Comparison of ENCODE assay signal across 8 mouse cellular contexts in genomic region chrX:7573176-7574086, GRCm38 (mm10). TPM values are rescaled to one million over a fixed set of nuclear protein-coding genes. Genes with fewer than 3 reads are reported as not detected.
A peak's percentile ranks its signal among the peaks of the same experiment; 100 is the strongest.
DNase-seq lines count a peak whose midpoint lies in the region; ATAC-seq and TF ChIP-seq lines count a peak whose summit lies in the region.

Gene Foxp3 (plus strand): TSS chrX:7573644.

- no peaks in the 10 kb centered on the region for H3K9me3 ChIP-seq in MEL (replicated peaks; ENCODE audit: insufficient read depth, low read length)
- peaks cover 13% of the 10 kb centered on the region; the same call in 1 of the 2 replicates for H3K9me3 ChIP-seq in embryonic facial prominence, embryonic 10.5 days
- no peaks in the 10 kb centered on the region for H3K9me3 ChIP-seq in heart, embryonic 10.5 days
- H3K9me3 ChIP-seq in liver, postnatal 0 days (ENCODE audit: low read length), result no peaks in the 10 kb centered on the region

- TF ChIP-seq CTCF in MEL (IDR thresholded peaks at IDR 0.05 in 2 of 3, conservative IDR thresholded peaks at IDR 0.05 in 1 of 3; ENCODE audit: control insufficient read depth in 1 of 3, insufficient read depth in 1 of 3, low read depth in 2 of 3, low read length in 3 of 3, poor library complexity in 1 of 3, severe bottlenecking in 1 of 3), result no peak
- TF ChIP-seq CTCF in liver, postnatal 0 days (IDR thresholded peaks at IDR 0.05; ENCODE audit: low read depth), result no peak

- peak; percentile 30 for DNase-seq in A20 (ENCODE audit: low read depth, low spot score)
- peak; percentile 60 for DNase-seq in MEL (ENCODE audit: low read depth, low spot score)
- peak; percentile 27 for DNase-seq in embryonic facial prominence, embryonic 10.5 days (ENCODE audit: low spot score)
- peak; percentile 77 for DNase-seq in heart, embryonic 10.5 days (ENCODE audit: low spot score)
- peak; percentile 5 to 9 for DNase-seq in kidney, adult 8-10 months
- peak; percentile 71 for DNase-seq in liver, postnatal 0 days
- DNase-seq in retina, adult 2 months (ENCODE audit: low read depth, low spot score), result peak; percentile 2
- no peak for DNase-seq in T-cell, adult 2 months (ENCODE audit: low spot score)

- H3K4me2 ChIP-seq in liver, postnatal 0 days (ENCODE audit: low read depth, low read length), result peak within 1 kb of the TSS; percentile 85

- peak; percentile 67 for ATAC-seq in liver, postnatal 0 days

- H3K36me3 ChIP-seq in MEL (ENCODE audit: control insufficient read depth in 1 of 2, insufficient read depth in 2 of 2, low read length in 2 of 2), result peaks cover 0 to 21% of the 10 kb centered on the region in 2 experiments; a peak in 2 of 4 replicates
- H3K36me3 ChIP-seq in embryonic facial prominence, embryonic 10.5 days (replicated peaks), result no peaks in the 10 kb centered on the region
- H3K36me3 ChIP-seq in heart, embryonic 10.5 days, result no peaks in the 10 kb centered on the region
- no peaks in the 10 kb centered on the region for H3K36me3 ChIP-seq in liver, postnatal 0 days (replicated peaks; ENCODE audit: insufficient read depth, low read length)

- no peak for TF ChIP-seq EP300 in MEL (IDR thresholded peaks at IDR 0.05; ENCODE audit: low read depth in 1 of 2, low read length in 2 of 2)
- no peak for TF ChIP-seq EP300 in liver, postnatal 0 days (IDR thresholded peaks at IDR 0.05; ENCODE audit: low read depth)

- TF ChIP-seq RAD21 in MEL (IDR thresholded peaks at IDR 0.05; ENCODE audit: low read depth, low read length), result no peak

- no peak for TF ChIP-seq POLR2A in MEL (IDR thresholded peaks at IDR 0.05; ENCODE audit: control insufficient read depth in 1 of 2, insufficient read depth in 1 of 2, low read depth in 1 of 2, low read length in 2 of 2, poor library complexity in 1 of 2)

- H3K4me1 ChIP-seq in MEL (ENCODE audit: control insufficient read depth in 1 of 2, insufficient read depth in 2 of 2, low read length in 2 of 2), result peaks cover 18 to 40% of the 10 kb centered on the region in 2 experiments
- peaks cover 19% of the 10 kb centered on the region for H3K4me1 ChIP-seq in embryonic facial prominence, embryonic 10.5 days
- peaks cover 18% of the 10 kb centered on the region for H3K4me1 ChIP-seq in heart, embryonic 10.5 days
- peaks cover 16% of the 10 kb centered on the region for H3K4me1 ChIP-seq in liver, postnatal 0 days (ENCODE audit: insufficient read depth)

- WGBS in embryonic facial prominence, embryonic 10.5 days, result 33% methylated on average over 72 of the region's 72 CpGs
- 31% methylated on average over 64 of the region's 72 CpGs for WGBS in heart, embryonic 10.5 days
- 38% methylated on average over 48 of the region's 72 CpGs for whole genome bisulfite sequencing in liver, postnatal 0 days (ENCODE audit: insufficient replicate concordance)

- H3K4me3 ChIP-seq in MEL (ENCODE audit: control insufficient read depth in 1 of 2, insufficient read depth in 1 of 2, low read depth in 2 of 2, low read length in 2 of 2), result peak within 1 kb of the TSS; percentile 78 to 95
- H3K4me3 ChIP-seq in embryonic facial prominence, embryonic 10.5 days, result peak within 1 kb of the TSS; percentile 68
- peak within 1 kb of the TSS; percentile 67 for H3K4me3 ChIP-seq in heart, embryonic 10.5 days
- peak within 1 kb of the TSS; percentile 64 for H3K4me3 ChIP-seq in liver, postnatal 0 days (ENCODE audit: low read depth, low read length)

- H3K9ac ChIP-seq in MEL (ENCODE audit: control insufficient read depth, low read depth, low read length, poor library complexity, severe bottlenecking), result peak within 1 kb of the TSS; percentile 97
- peak within 1 kb of the TSS; percentile 75 for H3K9ac ChIP-seq in liver, postnatal 0 days (replicated peaks)

- peak within 1 kb of the TSS; percentile 90 for H3K27ac ChIP-seq in MEL (ENCODE audit: control insufficient read depth, low read depth, low read length)
- H3K27ac ChIP-seq in embryonic facial prominence, embryonic 10.5 days (replicated peaks), result peak within 1 kb of the TSS; percentile 95
- peak within 1 kb of the TSS; percentile 94 for H3K27ac ChIP-seq in heart, embryonic 10.5 days
- peak within 1 kb of the TSS; percentile 85 for H3K27ac ChIP-seq in liver, postnatal 0 days (ENCODE audit: low read depth)

- no peaks in the 10 kb centered on the region for H3K27me3 ChIP-seq in MEL (ENCODE audit: control insufficient read depth in 1 of 2, insufficient read depth in 2 of 2, low read length in 2 of 2)
- no peaks in the 10 kb centered on the region for H3K27me3 ChIP-seq in embryonic facial prominence, embryonic 10.5 days (replicated peaks; ENCODE audit: low read depth, poor library complexity, severe bottlenecking)
- H3K27me3 ChIP-seq in heart, embryonic 10.5 days (ENCODE audit: insufficient read depth, poor library complexity, severe bottlenecking), result no peaks in the 10 kb centered on the region
- H3K27me3 ChIP-seq in liver, postnatal 0 days (ENCODE audit: insufficient read depth, low read length), result no peaks in the 10 kb centered on the region

- H3K79me2 ChIP-seq in MEL (ENCODE audit: control insufficient read depth, insufficient read depth, low read length, poor library complexity), result peaks cover 14% of the 10 kb centered on the region

TF ChIP-seq in MEL, 35 proteins besides CTCF, POLR2A, EP300 and RAD21:
- TF ChIP-seq ZNF384 (IDR thresholded peaks at IDR 0.05; ENCODE audit: low read depth, low read length), result no peak
- peak; percentile 14; the same call in 1 of the 2 replicates for TF ChIP-seq SIN3A (IDR thresholded peaks at IDR 0.05; ENCODE audit: low read length)
- peak; percentile 89 for TF ChIP-seq MAX (IDR thresholded peaks at IDR 0.05; ENCODE audit: low read length)
- peak; percentile 60; the same call in 1 of the 2 replicates for TF ChIP-seq BHLHE40 (IDR thresholded peaks at IDR 0.05; ENCODE audit: borderline replicate concordance, low read depth, low read length)
- peak; percentile 94; the same call in 1 of the 2 replicates for TF ChIP-seq CHD1 (IDR thresholded peaks at IDR 0.05; ENCODE audit: low read depth, low read length)
- no peak for TF ChIP-seq ELF1 (IDR thresholded peaks at IDR 0.05; ENCODE audit: low read depth, low read length)
- 0 out of 2 replicates have a peak, but pooled peaks have one; percentile 9 for TF ChIP-seq HCFC1 (IDR thresholded peaks at IDR 0.05; ENCODE audit: low read depth, low read length)

RNA-seq across cellular contexts. Expression of gene Foxp3, which starts in this region (rescaled TPM):
- total RNA-seq in MEL (2012; rRNA removed), result 0.36 and 0.42 TPM in 2 replicates
- under 1 TPM in 1 of 2 experiments, not detected in 1; 0.31 TPM for polyA plus RNA-seq in MEL (2012; ENCODE audit: insufficient read depth in 1 of 2, insufficient read length in 2 of 2, low read depth in 1 of 2, low replicate concordance in 2 of 2, missing spikeins in 1 of 2)
- 0.05 and 0.15 TPM in 2 replicates for polyA plus RNA-seq in embryonic facial prominence, embryonic 10.5 days (2016; fragmentation: Nextera tagmentation; extraction: Ambion mirVana)
- 0.10 TPM in 1 of 2 replicates, not detected in the other for polyA plus RNA-seq in heart, embryonic 10.5 days (2016; fragmentation: Nextera tagmentation; extraction: Ambion mirVana)
- polyA plus RNA-seq in liver, postnatal 0 days (2015; fragmentation: Nextera tagmentation; extraction: Ambion mirVana), result not detected in 2 replicates

Comparison
In these comparisons a context has a peak if more than half of its experiments do, and no peak if none do; other contexts are left out.
1. Peak in DNase-seq, H3K4me3 ChIP-seq, H3K27ac ChIP-seq and H3K9ac ChIP-seq in MEL; RNA of the gene not detected or under 1 TPM.
2. Peak in DNase-seq, H3K4me3 ChIP-seq and H3K27ac ChIP-seq in embryonic facial prominence, embryonic 10.5 days; RNA of the gene not detected or under 1 TPM.
3. Peak in DNase-seq, H3K4me3 ChIP-seq and H3K27ac ChIP-seq in heart, embryonic 10.5 days; RNA of the gene not detected or under 1 TPM.
4. Peak in DNase-seq, ATAC-seq, H3K4me3 ChIP-seq, H3K27ac ChIP-seq, H3K9ac ChIP-seq and H3K4me2 ChIP-seq in liver, postnatal 0 days; RNA of the gene not detected or under 1 TPM.